ENCODE assay signal across 9 mouse cellular contexts in the genomic region with DNA sequence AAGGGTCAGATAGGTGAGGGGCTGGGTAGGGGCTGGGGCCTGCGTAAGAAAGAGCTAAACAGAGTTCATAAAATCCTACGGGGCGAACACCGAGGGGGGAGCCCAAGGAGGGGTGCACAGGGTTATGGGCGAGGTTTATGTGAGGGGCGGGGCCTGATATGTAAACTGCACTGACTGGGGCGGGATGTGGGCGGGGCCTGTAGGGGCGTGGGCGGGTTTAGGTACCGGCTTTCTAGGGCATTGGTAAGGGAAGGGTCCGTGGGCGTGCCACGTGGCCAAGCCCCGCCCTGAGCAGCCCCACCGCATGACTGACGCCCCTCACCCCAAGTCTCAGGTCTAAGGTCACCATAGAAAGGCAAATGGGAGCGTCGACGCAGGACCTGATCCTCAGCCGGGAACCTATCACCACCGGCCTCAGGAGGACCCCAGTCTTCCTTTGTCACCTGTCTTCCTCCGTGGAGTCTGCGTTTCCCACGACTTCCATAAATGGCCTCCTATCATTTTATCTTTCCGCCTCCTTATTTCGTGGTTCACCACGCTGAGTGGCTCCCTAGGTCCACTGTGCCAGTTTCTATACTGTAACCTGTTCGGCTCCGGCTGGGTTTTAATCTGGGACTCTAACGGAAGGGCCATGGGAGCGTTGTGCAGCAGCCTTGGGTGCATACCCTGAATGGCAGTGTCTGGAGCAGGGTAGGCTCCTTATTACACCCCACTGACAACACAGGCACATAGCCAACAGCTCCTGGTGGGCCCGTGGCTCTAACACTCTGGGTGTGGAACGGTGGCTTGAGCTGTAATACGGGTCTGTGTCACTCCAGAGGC. TPM values are rescaled to one million over a fixed set of nuclear protein-coding genes. Genes with fewer than 3 reads are reported as not detected.
DNase-seq lines count a peak whose midpoint lies in the region; ATAC-seq lines count a peak whose summit lies in the region.
"Had no signal": no experiment of that assay in that cellular context is flagged by ENCODE, and none has a peak within 500 bp of the region (broad histone marks: within the 10 kb centered on the region; RNA-seq: fewer than 3 reads in every experiment).

No protein-coding gene starts in this region.

- 0 out of 2 replicates have a peak, but pooled peaks cover 8% of the 10 kb centered on the region for H3K27me3 ChIP-seq in kidney, embryonic 14.5 days (ENCODE audit: control insufficient read depth, insufficient read depth, low read length)
- 0 out of 2 replicates have a peak, but pooled peaks cover 6% of the 10 kb centered on the region for H3K27me3 ChIP-seq in limb, embryonic 15.5 days
- H3K27me3 ChIP-seq in midbrain, embryonic 15.5 days (replicated peaks), result no peaks in the 10 kb centered on the region

- WGBS in kidney, embryonic 14.5 days, result 6% methylated on average over 35 of the region's 35 CpGs
- 8% methylated on average over 35 of the region's 35 CpGs for WGBS in limb, embryonic 15.5 days
- WGBS in midbrain, embryonic 15.5 days, result 4% methylated on average over 35 of the region's 35 CpGs

- no peaks in the 10 kb centered on the region for H3K9me3 ChIP-seq in kidney, embryonic 14.5 days (ENCODE audit: control insufficient read depth, low read length)
- no peaks in the 10 kb centered on the region for H3K9me3 ChIP-seq in limb, embryonic 15.5 days
- H3K9me3 ChIP-seq in midbrain, embryonic 15.5 days, result no peaks in the 10 kb centered on the region

- DNase-seq in layer of hippocampus, adult 11-12 months (ENCODE audit: low spot score), result peak; percentile 39
- no peak for DNase-seq in layer of hippocampus, adult 9-10 months (ENCODE audit: low spot score)
- DNase-seq in cerebellum, postnatal 10 days, result peak; percentile 88 to 90
- peak; percentile 75 for DNase-seq in testis, postnatal 14 days (ENCODE audit: low spot score)

- H3K4me3 ChIP-seq in kidney, embryonic 14.5 days (ENCODE audit: low read length), result peak overlapping the region; percentile 61
- peak overlapping the region; percentile 62 for H3K4me3 ChIP-seq in limb, embryonic 15.5 days
- H3K4me3 ChIP-seq in midbrain, embryonic 15.5 days, result peak overlapping the region; percentile 64

- ATAC-seq in frontal cortex, adult (ENCODE audit: low TSS enrichment), result peak; percentile 69
- peak; percentile 81 for ATAC-seq in kidney, embryonic 14.5 days (ENCODE audit: low FRiP score, low TSS enrichment)
- peak; percentile 67 for ATAC-seq in limb, embryonic 15.5 days (ENCODE audit: insufficient number of reproducible peaks, low FRiP score, low TSS enrichment, low read depth)
- ATAC-seq in midbrain, embryonic 15.5 days (replicated peaks), result peak; percentile 90
- ATAC-seq: Patski had no signal

- 0 out of 2 replicates have a peak, but pooled peaks cover 5% of the 10 kb centered on the region for H3K4me1 ChIP-seq in kidney, embryonic 14.5 days (ENCODE audit: control insufficient read depth, insufficient read depth, low read length)
- peaks cover 20% of the 10 kb centered on the region for H3K4me1 ChIP-seq in limb, embryonic 15.5 days
- peaks cover 16% of the 10 kb centered on the region for H3K4me1 ChIP-seq in midbrain, embryonic 15.5 days

- H3K4me2 ChIP-seq in kidney, embryonic 14.5 days (replicated peaks; ENCODE audit: low read depth, low read length), result peak overlapping the region; percentile 90
- peak overlapping the region; percentile 89 for H3K4me2 ChIP-seq in limb, embryonic 15.5 days
- peak overlapping the region; percentile 65 for H3K4me2 ChIP-seq in midbrain, embryonic 15.5 days

- H3K9ac ChIP-seq in kidney, embryonic 14.5 days (ENCODE audit: low read depth, low read length), result no peak overlapping the region
- H3K9ac ChIP-seq in limb, embryonic 15.5 days, result no peak overlapping the region
- peak overlapping the region; percentile 69 for H3K9ac ChIP-seq in midbrain, embryonic 15.5 days

- H3K27ac ChIP-seq in kidney, embryonic 14.5 days (ENCODE audit: low read depth, low read length), result no peak overlapping the region
- no peak overlapping the region for H3K27ac ChIP-seq in limb, embryonic 15.5 days
- H3K27ac ChIP-seq in midbrain, embryonic 15.5 days, result peak overlapping the region; percentile 64

- H3K36me3 ChIP-seq in kidney, embryonic 14.5 days (ENCODE audit: control insufficient read depth, insufficient read depth, low read length), result no peaks in the 10 kb centered on the region
- no peaks in the 10 kb centered on the region for H3K36me3 ChIP-seq in limb, embryonic 15.5 days
- no peaks in the 10 kb centered on the region for H3K36me3 ChIP-seq in midbrain, embryonic 15.5 days (replicated peaks)

RNA-seq across cellular contexts. Expression of a gene that starts 0.8 kb away (rescaled TPM):
- polyA plus RNA-seq in kidney, embryonic 14.5 days (2014; fragmentation: Nextera tagmentation; extraction: Ambion mirVana), result 2.2 and 3.3 TPM in 2 replicates
- polyA plus RNA-seq in limb, embryonic 15.5 days (2015; fragmentation: Nextera tagmentation; extraction: Ambion mirVana), result 3.8 and 4.0 TPM in 2 replicates
- 24.2 and 24.3 TPM in 2 replicates for polyA plus RNA-seq in midbrain, embryonic 15.5 days (2015; fragmentation: Nextera tagmentation; extraction: Ambion mirVana)

RNA-seq across cellular contexts. Expression of a gene that starts 41.3 kb away (rescaled TPM):
- not detected in 2 replicates for polyA plus RNA-seq in kidney, embryonic 14.5 days (2014; fragmentation: Nextera tagmentation; extraction: Ambion mirVana)
- polyA plus RNA-seq in limb, embryonic 15.5 days (2015; fragmentation: Nextera tagmentation; extraction: Ambion mirVana), result not detected in 2 replicates
- not detected in 2 replicates for polyA plus RNA-seq in midbrain, embryonic 15.5 days (2015; fragmentation: Nextera tagmentation; extraction: Ambion mirVana)
- polyA plus RNA-seq: Patski had no signal

RNA-seq across cellular contexts. Expression of a gene that starts 50.4 kb away (rescaled TPM):
- not detected in 2 replicates for polyA plus RNA-seq in kidney, embryonic 14.5 days (2014; fragmentation: Nextera tagmentation; extraction: Ambion mirVana)
- not detected in 2 replicates for polyA plus RNA-seq in limb, embryonic 15.5 days (2015; fragmentation: Nextera tagmentation; extraction: Ambion mirVana)
- not detected in 2 replicates for polyA plus RNA-seq in midbrain, embryonic 15.5 days (2015; fragmentation: Nextera tagmentation; extraction: Ambion mirVana)
- polyA plus RNA-seq: Patski had no signal

RNA-seq across cellular contexts. Expression of a gene that starts 56.5 kb away (rescaled TPM):
- not detected in 2 replicates for polyA plus RNA-seq in kidney, embryonic 14.5 days (2014; fragmentation: Nextera tagmentation; extraction: Ambion mirVana)
- not detected in 2 replicates for polyA plus RNA-seq in limb, embryonic 15.5 days (2015; fragmentation: Nextera tagmentation; extraction: Ambion mirVana)
- polyA plus RNA-seq in midbrain, embryonic 15.5 days (2015; fragmentation: Nextera tagmentation; extraction: Ambion mirVana), result not detected in 2 replicates
- polyA plus RNA-seq: Patski had no signal
